Mouse (Mus musculus): ENCODE results near the gene Ppp1cc. TPM values are rescaled to one million over a fixed set of nuclear protein-coding genes. Genes with fewer than 3 reads are reported as not detected.
"Not testable (repeated sequence)": the region's sequence is repeated elsewhere in the genome, so short reads cannot be mapped to it uniquely, and the experiment has no call there.

The Ppp1cc gene
- polyA plus RNA-seq, 1 experiment: 194 TPM

DNA sequence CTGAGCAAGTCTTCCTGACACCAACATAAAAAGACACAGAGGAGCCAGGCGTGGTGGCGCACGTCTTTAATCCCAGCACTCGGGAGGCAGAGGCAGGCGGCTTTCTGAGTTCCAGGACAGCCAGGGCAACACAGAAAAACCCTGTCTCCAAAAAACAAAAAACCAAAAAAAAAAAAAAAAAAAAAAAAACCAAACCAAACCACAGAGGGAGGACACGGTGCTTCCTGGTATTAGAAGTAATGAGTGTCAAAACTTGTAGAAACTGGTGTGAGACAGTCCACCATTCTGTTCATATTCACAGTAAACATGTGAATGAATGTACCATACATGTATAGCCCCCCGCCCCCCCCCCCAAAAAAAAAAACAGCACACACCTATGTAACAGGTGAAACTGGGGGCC lies 17.9 kb downstream of the Ppp1cc start:
- Histone ChIP-seq H3K4me3 (ENCODE audit: control insufficient read depth, insufficient read depth, low read length) (no peak overlapping the region), H3K36me3 (ENCODE audit: control insufficient read depth, insufficient read depth, low read length) (peaks cover 42% of the 10 kb centered on the region), H3K27me3 (ENCODE audit: control insufficient read depth, insufficient read depth, low read length) (no peaks in the 10 kb centered on the region), H3K4me1 (replicated peaks; ENCODE audit: control insufficient read depth, insufficient read depth, low read length) (peaks cover 8% of the 10 kb centered on the region), H3K27ac (ENCODE audit: control insufficient read depth, insufficient read depth, low read length) (no peak overlapping the region)
- TF ChIP-seq CTCF (IDR thresholded peaks at IDR 0.05; ENCODE audit: borderline replicate concordance, control insufficient read depth, extremely low read depth, insufficient read depth, low read length, poor library complexity): no peak
- TF ChIP-seq POLR2A (IDR thresholded peaks at IDR 0.05; ENCODE audit: control insufficient read depth, extremely low read depth, insufficient read depth, low read length, poor library complexity): no peak
- 77% methylated on average over 7 of the region's 7 CpGs for WGBS
- no peak for DNase-seq

DNA sequence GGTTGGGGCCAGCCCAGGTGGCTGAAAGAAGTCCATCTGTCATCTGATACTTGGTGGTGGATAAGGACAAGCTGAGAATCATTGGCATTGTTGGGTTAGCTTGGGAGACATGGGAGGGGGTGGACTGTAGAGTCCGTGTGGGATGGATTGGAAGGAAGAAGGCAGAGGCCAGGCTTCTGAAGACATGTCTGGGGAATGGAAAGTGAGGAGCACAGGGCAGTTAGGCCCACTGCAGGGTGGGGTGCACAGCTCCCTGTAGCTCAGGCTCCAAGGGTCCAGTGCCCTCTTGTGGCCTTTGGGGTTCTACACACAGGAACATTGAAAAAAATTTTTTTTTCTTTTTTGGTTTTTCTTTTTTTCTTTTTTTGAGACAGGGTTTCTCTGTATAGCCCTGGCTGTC lies 18.3 kb downstream of the Ppp1cc start:
- TF ChIP-seq CTCF (IDR thresholded peaks at IDR 0.05; ENCODE audit: borderline replicate concordance, control insufficient read depth, extremely low read depth, insufficient read depth, low read length, poor library complexity) (peak; percentile 71; the same call in 1 of the 2 replicates), POLR2A (IDR thresholded peaks at IDR 0.05; ENCODE audit: control insufficient read depth, extremely low read depth, insufficient read depth, low read length, poor library complexity) (no peak)
- H3K4me3 ChIP-seq (ENCODE audit: control insufficient read depth, insufficient read depth, low read length): no peak overlapping the region
- 70% methylated on average over 1 of the region's 1 CpGs for WGBS
- peaks cover 8% of the 10 kb centered on the region for H3K4me1 ChIP-seq (replicated peaks; ENCODE audit: control insufficient read depth, insufficient read depth, low read length)
- DNase-seq: peak; percentile 68
- H3K27me3 ChIP-seq (ENCODE audit: control insufficient read depth, insufficient read depth, low read length): no peaks in the 10 kb centered on the region
- no peak overlapping the region for H3K27ac ChIP-seq (ENCODE audit: control insufficient read depth, insufficient read depth, low read length)
- H3K36me3 ChIP-seq (ENCODE audit: control insufficient read depth, insufficient read depth, low read length): peaks cover 38% of the 10 kb centered on the region

DNA sequence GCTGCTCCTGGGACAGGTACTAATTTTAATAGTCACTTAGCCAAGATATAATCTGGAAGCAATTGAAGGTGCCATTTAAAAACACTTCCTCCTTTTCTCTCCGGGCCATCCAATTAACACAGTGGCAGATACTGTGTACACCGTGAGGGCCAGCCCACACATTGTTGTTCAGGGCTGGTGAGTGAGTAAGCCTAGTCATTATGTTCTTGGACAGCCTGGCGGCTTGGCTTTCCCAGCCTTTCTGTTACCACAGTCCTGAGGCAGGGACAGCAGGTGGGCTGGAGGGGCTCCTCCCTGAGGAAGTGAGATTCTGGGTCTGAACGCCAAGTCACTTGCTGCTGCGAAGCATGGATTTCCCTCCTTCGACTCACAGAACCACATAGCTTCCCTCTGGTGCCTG lies 21.6 kb downstream of the Ppp1cc start:
- Histone ChIP-seq H3K27ac (ENCODE audit: control insufficient read depth, insufficient read depth, low read length) (no peak overlapping the region), H3K4me3 (ENCODE audit: control insufficient read depth, insufficient read depth, low read length) (no peak overlapping the region), H3K27me3 (ENCODE audit: control insufficient read depth, insufficient read depth, low read length) (no peaks in the 10 kb centered on the region), H3K36me3 (ENCODE audit: control insufficient read depth, insufficient read depth, low read length) (peaks cover 14% of the 10 kb centered on the region), H3K4me1 (replicated peaks; ENCODE audit: control insufficient read depth, insufficient read depth, low read length) (peaks cover 17% of the 10 kb centered on the region)
- TF ChIP-seq CTCF (IDR thresholded peaks at IDR 0.05; ENCODE audit: borderline replicate concordance, control insufficient read depth, extremely low read depth, insufficient read depth, low read length, poor library complexity): no peak
- no peak for TF ChIP-seq POLR2A (IDR thresholded peaks at IDR 0.05; ENCODE audit: control insufficient read depth, extremely low read depth, insufficient read depth, low read length, poor library complexity)
- no peak for DNase-seq
- WGBS: 22% methylated on average over 6 of the region's 6 CpGs

DNA sequence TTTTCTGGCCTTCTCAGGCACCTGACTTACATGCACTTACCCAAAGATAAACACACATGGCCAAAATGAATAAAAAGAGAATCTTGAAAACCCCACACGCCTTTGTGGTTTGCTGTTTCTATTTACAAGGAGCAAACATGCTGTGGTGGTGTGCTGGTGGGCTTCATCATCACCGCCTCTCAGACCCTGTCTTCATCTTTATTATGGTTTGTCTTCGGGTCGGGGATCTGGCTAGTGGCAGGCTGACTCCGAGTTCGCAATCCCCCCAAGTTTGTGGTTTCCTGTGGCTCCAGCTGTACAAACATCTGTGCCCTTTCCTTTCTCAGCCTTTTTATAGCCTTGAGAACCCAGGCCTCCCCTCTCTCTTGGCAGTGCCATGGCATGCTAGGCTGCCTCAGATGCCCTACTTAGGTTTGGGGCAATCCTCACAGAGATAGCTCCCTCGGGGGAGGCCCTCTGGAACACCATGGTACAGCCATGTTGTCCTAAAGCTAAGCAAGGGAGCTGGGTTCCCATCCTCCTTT lies 26.3 kb downstream of the Ppp1cc start:
- DNase-seq: peak; percentile 60
- Histone ChIP-seq H3K4me3 (ENCODE audit: control insufficient read depth, insufficient read depth, low read length) (no peak overlapping the region), H3K36me3 (ENCODE audit: control insufficient read depth, insufficient read depth, low read length) (no peaks in the 10 kb centered on the region), H3K27ac (ENCODE audit: control insufficient read depth, insufficient read depth, low read length) (peak overlapping the region; percentile 83), H3K27me3 (ENCODE audit: control insufficient read depth, insufficient read depth, low read length) (no peaks in the 10 kb centered on the region), H3K4me1 (replicated peaks; ENCODE audit: control insufficient read depth, insufficient read depth, low read length) (peaks cover 21% of the 10 kb centered on the region)
- TF ChIP-seq POLR2A (IDR thresholded peaks at IDR 0.05; ENCODE audit: control insufficient read depth, extremely low read depth, insufficient read depth, low read length, poor library complexity) (0 out of 2 replicates have a peak, but pooled peaks have one; percentile 15), CTCF (IDR thresholded peaks at IDR 0.05; ENCODE audit: borderline replicate concordance, control insufficient read depth, extremely low read depth, insufficient read depth, low read length, poor library complexity) (no peak)
- WGBS: 7% methylated on average over 7 of the region's 7 CpGs

DNA sequence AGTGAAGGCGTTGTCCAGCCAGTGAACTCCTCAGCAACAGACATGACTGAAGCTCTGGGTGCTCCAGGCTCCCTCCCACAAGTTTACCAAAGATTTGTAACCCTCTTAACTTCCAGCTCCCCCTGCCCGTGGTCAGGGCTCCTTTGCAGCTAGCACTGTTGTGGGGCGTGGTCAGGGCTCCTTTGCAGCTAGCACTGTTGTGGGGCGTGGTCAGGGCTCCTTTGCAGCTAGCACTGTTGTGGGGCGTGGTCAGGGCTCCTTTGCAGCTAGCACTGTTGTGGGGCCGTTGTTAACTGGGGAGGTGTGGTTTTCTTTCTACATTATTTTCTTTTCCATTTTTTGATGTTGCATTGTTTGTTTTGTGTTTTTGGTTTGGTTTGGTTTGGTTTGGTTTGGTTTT lies 26.8 kb downstream of the Ppp1cc start:
- not testable (repeated sequence) for H3K27me3 ChIP-seq (ENCODE audit: control insufficient read depth, insufficient read depth, low read length); H3K36me3 ChIP-seq (ENCODE audit: control insufficient read depth, insufficient read depth, low read length); H3K4me3 ChIP-seq (ENCODE audit: control insufficient read depth, insufficient read depth, low read length); DNase-seq
- Histone ChIP-seq H3K4me1 (replicated peaks; ENCODE audit: control insufficient read depth, insufficient read depth, low read length) (peaks cover 18% of the 10 kb centered on the region), H3K27ac (ENCODE audit: control insufficient read depth, insufficient read depth, low read length) (peak overlapping the region; percentile 83)
- 86% methylated on average over 6 of the region's 6 CpGs for WGBS

DNA sequence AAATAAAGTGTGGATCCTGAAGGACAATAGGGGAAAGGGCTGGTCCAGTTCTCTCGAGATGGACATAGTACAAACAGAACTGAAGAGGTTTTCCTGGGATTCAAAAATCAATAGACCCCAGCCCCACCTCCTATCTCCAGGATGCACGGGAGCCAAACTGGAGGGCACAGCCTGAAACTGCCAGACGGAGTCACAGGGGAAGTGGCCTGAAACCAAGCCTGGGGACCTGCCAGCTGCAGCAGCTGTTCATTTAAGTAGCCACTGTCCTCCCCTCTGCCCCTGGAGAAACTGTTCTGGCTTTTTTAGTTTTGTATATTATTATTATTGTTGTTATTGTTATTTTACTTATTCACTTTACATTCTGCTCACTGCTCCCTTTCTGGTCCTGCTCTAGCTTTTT lies 31.0 kb downstream of the Ppp1cc start:
- Histone ChIP-seq H3K27ac (ENCODE audit: control insufficient read depth, insufficient read depth, low read length) (no peak overlapping the region), H3K27me3 (ENCODE audit: control insufficient read depth, insufficient read depth, low read length) (no peaks in the 10 kb centered on the region), H3K36me3 (ENCODE audit: control insufficient read depth, insufficient read depth, low read length) (no peaks in the 10 kb centered on the region), H3K4me3 (ENCODE audit: control insufficient read depth, insufficient read depth, low read length) (no peak overlapping the region), H3K4me1 (replicated peaks; ENCODE audit: control insufficient read depth, insufficient read depth, low read length) (peaks cover 15% of the 10 kb centered on the region)
- WGBS: 44% methylated on average over 3 of the region's 3 CpGs
- DNase-seq: no peak
- no peak for TF ChIP-seq POLR2A (IDR thresholded peaks at IDR 0.05; ENCODE audit: control insufficient read depth, extremely low read depth, insufficient read depth, low read length, poor library complexity)
- no peak for TF ChIP-seq CTCF (IDR thresholded peaks at IDR 0.05; ENCODE audit: borderline replicate concordance, control insufficient read depth, extremely low read depth, insufficient read depth, low read length, poor library complexity)

DNA sequence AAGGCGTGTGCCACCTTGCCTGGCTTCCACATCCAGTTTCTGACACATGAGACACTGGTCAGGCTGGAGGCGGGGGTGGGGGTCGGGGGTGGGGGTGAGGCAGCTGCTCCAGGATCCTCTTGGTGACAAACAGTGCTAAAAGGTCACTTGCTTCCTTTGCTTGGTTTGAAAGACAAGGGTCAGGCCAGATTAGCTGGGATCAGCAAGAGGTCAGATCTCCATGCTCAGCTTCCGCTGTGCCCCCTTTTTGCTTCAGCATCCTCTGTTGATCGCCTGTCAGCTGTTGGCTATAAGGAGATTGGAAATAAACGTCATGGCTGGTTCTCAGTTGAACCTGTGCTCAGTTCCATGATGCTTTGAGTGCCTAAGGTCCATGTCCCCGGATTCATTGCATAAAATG lies 32.4 kb downstream of the Ppp1cc start:
- no peak overlapping the region for H3K4me3 ChIP-seq (ENCODE audit: control insufficient read depth, insufficient read depth, low read length)
- TF ChIP-seq POLR2A (IDR thresholded peaks at IDR 0.05; ENCODE audit: control insufficient read depth, extremely low read depth, insufficient read depth, low read length, poor library complexity) (no peak), CTCF (IDR thresholded peaks at IDR 0.05; ENCODE audit: borderline replicate concordance, control insufficient read depth, extremely low read depth, insufficient read depth, low read length, poor library complexity) (no peak)

More for the DNA sequence above, 32.4 kb downstream of the Ppp1cc start:
- no peaks in the 10 kb centered on the region for H3K36me3 ChIP-seq (ENCODE audit: control insufficient read depth, insufficient read depth, low read length)
- H3K27ac ChIP-seq (ENCODE audit: control insufficient read depth, insufficient read depth, low read length): no peak overlapping the region
- H3K27me3 ChIP-seq (ENCODE audit: control insufficient read depth, insufficient read depth, low read length): no peaks in the 10 kb centered on the region
- peaks cover 3% of the 10 kb centered on the region for H3K4me1 ChIP-seq (replicated peaks; ENCODE audit: control insufficient read depth, insufficient read depth, low read length)
- WGBS: 93% methylated on average over 7 of the region's 7 CpGs
- no peak for DNase-seq

Data from thymus, adult 2 months (tissue).